Mouse (Mus musculus): ENCODE measurements at regions not wholly inside any gene's neighbourhood (a gene's known extent, or its start where the extent isn't known, plus 50 kb on each side); places are given as distances from the start of the nearest gene placed in this dataset.

GRCm38 (mm10) chr12:12147088-12147687 lies 114.8 kb upstream of the Fam49a start:
- DNase-seq: no peak

- no peak for DNase-seq
Measured at GRCm38 (mm10) chr12:12147847-12148246, 114.1 kb upstream of the Fam49a start.

- DNase-seq: no peak
Measured at GRCm38 (mm10) chr12:12148659-12149399, 113.1 kb upstream of the Fam49a start.

GRCm38 (mm10) chr12:12164411-12164810 lies 97.5 kb upstream of the Fam49a start:
- no peak for DNase-seq

GRCm38 (mm10) chr12:12170581-12170980 lies 91.4 kb upstream of the Fam49a start:
- DNase-seq: no peak

DNA sequence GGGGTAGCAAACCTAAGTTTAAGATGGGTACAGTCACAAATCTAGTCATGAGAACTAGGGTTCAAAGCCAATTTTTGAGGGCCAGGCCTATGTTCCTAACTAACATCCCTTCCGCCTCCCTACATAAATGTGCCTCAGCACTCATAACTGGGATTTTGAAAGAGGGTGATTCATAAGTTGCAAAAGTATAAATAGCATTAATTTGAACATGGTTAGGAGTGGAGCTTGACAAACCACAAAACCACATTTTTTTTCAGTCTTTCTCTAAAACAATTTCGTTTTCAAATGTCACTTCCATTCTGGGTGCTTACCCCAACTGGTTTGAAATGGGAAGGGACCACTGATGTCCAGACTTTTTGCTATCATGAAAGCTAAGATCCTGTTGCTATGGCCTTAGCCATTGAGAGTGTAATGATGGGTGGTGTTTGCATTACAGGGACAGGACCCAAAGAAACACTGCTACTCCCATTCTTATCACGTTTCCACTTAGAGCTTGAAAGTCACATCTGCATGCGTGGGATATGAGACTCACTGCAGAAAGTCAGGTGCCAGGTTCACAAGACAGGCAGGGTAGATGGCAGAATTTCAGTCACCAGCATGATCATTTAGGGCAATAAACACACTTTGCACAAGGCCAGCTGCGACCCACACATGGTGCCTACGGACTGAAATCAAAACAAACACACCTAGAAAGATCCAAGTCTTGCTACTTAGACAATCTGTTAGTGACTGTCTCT lies 89.7 kb upstream of the Fam49a start:
- DNase-seq: no peak

- DNase-seq: peak; percentile 77 to 83
Measured at GRCm38 (mm10) chr12:12176331-12177263, 85.3 kb upstream of the Fam49a start.

DNA sequence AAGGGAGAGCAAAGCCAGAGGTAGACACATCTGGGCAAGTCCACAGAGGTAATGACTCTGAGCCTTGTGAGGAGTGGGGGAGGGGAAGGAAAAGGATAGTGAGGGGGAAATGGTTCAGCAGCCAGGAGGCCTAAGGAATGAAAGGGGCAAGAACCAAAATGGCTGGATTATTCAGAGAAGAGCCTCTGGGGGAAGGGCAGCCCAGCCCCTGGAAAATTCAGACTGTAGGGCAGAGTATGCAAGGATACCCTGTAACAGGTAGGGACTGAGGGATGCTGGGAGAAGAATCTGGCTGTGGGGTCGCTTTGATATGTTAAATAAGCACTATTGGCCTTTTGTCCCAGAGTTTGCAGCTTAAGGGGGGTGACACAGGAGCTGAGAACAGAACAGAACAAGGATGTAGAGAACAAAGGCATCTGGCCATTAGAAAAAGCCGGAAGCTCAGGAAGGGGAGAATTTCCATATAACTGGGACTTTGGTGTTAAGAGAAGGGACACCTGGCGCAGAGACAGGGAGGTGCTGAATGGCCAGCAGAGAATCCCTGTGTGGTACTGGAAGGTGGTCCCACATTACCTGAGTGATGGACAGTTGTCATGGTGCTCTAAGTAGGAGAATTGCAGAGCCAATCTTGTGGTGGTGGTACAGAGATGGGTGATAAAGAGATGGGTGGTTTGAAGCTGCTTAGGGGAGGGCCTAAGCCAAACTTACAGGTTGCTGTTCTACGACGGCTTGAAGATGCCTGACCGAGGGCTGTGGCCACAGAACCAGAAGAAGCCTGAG lies 84.5 kb upstream of the Fam49a start:
- DNase-seq: no peak

DNA sequence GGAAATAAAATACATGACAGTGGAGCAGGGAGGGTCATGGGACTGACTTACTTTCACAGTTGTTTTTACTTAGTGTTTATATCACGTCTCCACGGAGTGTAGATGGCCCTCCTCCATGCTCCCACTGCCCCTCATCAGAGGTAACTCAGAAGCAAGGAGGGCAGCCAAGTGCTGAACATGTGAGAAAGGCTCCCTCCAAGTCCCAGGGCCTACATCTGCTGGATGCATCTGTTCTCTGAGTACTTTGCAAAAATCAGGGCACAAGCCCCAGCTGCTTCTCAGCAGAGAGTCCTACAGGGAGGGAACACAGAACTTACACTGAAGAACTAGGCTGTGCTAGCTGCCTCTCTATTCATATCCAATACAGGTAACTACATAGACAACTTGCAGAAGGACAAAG lies 83.5 kb upstream of the Fam49a start:
- no peak for DNase-seq

DNA sequence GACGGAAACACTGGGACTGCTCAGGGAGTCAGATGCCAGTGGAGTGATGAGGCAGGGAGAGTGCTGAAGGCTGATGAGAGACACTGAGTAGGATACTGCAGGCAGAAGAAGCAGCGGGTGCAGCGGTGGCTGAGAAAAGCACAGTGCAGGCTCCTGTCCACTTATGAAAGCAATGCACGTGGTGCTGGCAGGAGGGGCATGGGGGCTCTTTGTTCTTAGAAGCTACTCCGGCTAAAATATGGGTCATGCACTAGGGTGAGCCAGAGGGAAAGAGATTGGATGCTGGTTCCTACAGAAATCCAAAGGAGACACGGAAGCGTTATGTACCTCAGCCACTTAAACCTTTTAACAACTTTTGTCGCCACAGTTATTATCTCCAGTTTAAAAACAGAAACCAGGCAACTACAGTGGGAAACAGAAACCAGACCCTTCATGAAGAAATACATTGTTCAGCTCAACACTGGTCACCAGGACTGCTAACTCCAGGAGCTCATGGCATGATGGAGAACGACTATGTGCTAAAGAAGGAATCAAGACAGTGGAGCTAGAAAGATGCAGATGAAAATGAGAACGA lies 82.6 kb upstream of the Fam49a start:
- no peak for DNase-seq

- no peak for DNase-seq
Measured at GRCm38 (mm10) chr12:12180986-12181385, 81.0 kb upstream of the Fam49a start.

DNA sequence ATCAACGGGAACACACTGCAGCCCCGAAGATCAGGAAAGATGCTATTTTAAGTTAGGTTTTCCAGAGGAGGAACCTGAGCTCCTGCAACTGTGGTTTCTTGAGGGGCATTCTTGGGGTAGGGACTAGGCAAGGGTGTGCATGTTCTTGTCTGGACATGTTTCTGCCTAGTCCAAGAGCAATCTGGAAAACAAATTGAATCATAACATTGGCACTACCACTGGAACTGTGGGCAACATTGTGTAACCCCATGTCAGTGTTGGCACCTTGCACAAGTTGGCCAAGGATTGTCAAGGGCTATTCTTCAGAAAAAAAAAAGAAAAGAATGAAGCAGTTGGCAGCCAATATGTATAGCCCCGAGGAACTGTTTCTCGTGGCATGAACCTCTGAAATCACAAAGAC lies 80.3 kb upstream of the Fam49a start:
- no peak for DNase-seq

DNA sequence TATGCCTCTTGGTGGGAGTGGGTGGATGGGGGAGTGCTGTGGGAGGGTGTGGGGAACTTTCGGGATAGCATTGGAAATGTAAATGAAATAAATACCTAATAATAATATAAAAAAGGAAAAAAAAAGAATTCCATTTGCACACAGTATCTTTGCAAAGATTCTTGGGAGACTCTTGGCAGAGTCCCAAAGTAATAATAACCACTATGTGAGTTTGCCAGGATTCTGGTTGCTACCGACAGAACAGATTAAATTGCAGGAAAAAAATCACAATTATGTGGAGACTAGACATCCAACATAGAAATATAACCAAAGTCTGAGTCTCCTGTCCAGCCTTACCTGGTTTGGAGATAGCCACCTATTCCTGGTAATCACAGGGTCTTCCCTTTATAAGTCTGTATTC lies 75.6 kb upstream of the Fam49a start:
- DNase-seq: no peak

DNA sequence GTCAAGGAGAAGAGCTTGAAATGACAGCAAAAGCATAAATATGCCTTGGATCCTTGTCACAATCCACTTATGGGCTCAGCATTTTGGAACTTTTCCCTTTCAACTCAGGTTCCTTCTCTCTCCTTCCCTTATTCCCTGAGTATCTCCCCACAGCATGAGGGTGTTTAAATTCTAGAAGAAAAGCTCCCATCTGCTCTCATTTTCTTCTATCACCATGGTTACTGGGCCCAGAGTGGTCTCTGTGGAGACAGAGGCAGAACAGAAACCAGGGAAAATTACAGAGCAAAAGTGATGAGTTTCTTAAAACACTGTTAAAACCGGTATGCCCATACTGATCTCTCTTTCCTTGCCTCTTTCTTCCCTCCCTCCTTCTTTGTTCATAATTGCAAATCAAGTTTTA lies 66.9 kb upstream of the Fam49a start:
- no peak for DNase-seq

- no peak for DNase-seq
Measured at GRCm38 (mm10) chr12:12196627-12197026, 65.3 kb upstream of the Fam49a start.

DNA sequence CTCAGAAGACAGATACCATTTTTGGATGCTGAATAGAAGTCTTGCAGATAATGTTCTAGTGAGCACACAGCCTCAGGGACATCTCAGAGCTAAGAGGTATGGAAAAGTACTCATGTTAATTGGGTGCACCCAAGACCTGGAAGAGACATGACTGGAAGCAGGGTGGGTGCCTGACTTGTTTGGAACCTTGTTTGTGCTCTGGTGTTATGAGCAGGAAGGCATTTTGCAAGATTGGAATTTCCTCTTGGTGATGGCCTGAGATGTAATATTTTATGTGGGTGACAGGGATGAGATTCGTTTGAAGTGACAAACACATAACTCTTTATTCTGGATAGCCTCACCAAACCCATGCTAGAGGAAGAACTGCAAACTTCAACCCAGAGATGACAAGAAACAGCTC lies 53.7 kb upstream of the Fam49a start:
- no peak for DNase-seq
